Mouse (Mus musculus): Measurements from ENCODE around the gene Tut1. TPM values are rescaled to one million over a fixed set of nuclear protein-coding genes. Genes with fewer than 3 reads are reported as not detected.

Tut1 gene
- total and polyA plus RNA-seq, 3 experiments: 54.6 to 68.2 TPM; not detected in 1

DNA sequence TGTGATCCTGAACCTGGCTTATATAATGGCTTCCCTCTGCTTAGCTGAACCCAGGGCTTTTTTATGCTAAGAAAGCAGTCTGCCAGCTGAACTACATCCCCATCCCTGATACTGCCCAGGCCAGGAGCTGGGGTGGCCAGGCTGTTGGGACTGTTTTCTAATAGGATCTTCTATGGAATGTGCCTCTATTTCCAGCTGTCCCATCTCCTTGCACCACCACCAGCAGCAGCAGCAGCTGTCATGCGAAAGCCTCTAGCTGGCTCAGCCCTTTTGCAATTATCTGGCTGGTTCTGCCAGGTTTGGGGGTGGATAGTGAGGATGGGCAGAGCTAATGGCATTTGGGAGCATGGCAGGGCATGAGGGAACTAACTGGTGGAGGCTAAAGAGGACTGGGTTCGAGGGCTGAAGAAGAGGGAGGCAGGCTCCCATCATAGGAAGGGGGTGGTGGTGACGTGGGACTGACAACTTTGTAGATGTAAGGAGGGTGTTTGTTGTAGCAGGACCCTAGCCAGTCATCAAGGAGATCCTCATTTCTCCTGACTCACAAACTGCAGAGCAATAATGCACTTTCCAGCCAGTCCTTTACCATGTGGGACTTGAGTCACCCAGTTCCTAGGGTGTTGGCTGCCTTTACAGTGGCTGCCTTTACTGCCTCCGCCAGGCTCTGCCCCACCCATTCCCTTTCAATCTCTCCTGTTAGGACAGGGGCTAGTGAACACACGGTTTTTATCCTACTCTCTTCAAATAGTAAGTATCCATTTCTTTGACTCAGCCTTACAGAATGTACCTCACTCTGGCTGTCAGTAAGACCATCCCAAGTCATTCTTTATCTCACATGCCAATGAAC is 28.9 kb downstream of the Tut1 start:
- peaks cover 18 to 48% of the 10 kb centered on the region in 2 experiments for H3K4me1 ChIP-seq (ENCODE audit: control insufficient read depth in 1 of 2, insufficient read depth in 2 of 2, low read length in 2 of 2)

DNA sequence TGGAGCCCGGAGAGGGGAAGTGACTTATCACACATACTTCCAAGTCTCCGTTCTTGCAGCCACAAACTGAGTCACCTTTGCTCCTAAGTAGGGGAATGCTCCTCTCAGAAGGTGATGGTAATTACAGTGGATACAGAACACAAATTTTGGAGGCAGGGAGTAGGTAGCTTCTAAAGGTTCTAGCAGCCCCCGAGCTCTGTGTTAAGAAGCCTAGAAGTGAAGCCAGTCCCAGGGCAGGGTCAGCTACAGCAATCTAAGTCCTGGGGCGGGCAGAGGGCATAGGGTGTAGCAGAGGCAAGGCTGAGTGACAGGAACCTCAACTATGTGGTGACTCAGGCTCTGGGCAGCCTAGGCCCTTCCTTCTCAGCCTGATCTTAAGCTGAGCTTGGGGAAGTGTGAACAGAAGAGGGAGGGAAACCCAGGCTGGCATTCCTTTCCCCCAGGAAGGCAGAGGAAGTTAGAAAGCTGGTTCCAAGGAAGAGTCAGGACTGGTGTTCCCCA is 29.6 kb downstream of the Tut1 start:
- Histone ChIP-seq H3K79me2 (ENCODE audit: control insufficient read depth, insufficient read depth, low read length, poor library complexity) (no peaks in the 10 kb centered on the region), H3K4me3 (ENCODE audit: control insufficient read depth in 1 of 2, insufficient read depth in 1 of 2, low read depth in 2 of 2, low read length in 2 of 2) (no peak overlapping the region), H3K27ac (ENCODE audit: control insufficient read depth, low read depth, low read length) (peak overlapping the region; percentile 40), H3K36me3 (ENCODE audit: control insufficient read depth in 1 of 2, insufficient read depth in 2 of 2, low read length in 2 of 2) (peaks cover 8 to 57% of the 10 kb centered on the region in 2 experiments), H3K9ac (ENCODE audit: control insufficient read depth, low read depth, low read length, poor library complexity, severe bottlenecking) (no peak overlapping the region), H3K4me1 (ENCODE audit: control insufficient read depth in 1 of 2, insufficient read depth in 2 of 2, low read length in 2 of 2) (peaks cover 18 to 48% of the 10 kb centered on the region in 2 experiments), H3K9me3 (replicated peaks; ENCODE audit: insufficient read depth, low read length) (no peaks in the 10 kb centered on the region), H3K27me3 (ENCODE audit: control insufficient read depth in 1 of 2, insufficient read depth in 2 of 2, low read length in 2 of 2) (no peaks in the 10 kb centered on the region)
- peak; percentile 70 for DNase-seq (ENCODE audit: low read depth, low spot score)
- no peak for TF ChIP-seq CTCF (IDR thresholded peaks at IDR 0.05 in 2 of 3, conservative IDR thresholded peaks at IDR 0.05 in 1 of 3; ENCODE audit: control insufficient read depth in 1 of 3, insufficient read depth in 1 of 3, low read depth in 2 of 3, low read length in 3 of 3, poor library complexity in 1 of 3, severe bottlenecking in 1 of 3)
- TF ChIP-seq UBTF (IDR thresholded peaks at IDR 0.05; ENCODE audit: borderline replicate concordance, insufficient read depth, low read depth, low read length): no peak
- TF ChIP-seq MAX (IDR thresholded peaks at IDR 0.05; ENCODE audit: low read length): no peak
- 0 out of 2 replicates have a peak, but pooled peaks have one; percentile 39 for TF ChIP-seq ETS1 (IDR thresholded peaks at IDR 0.05; ENCODE audit: low read depth, low read length)
- no peak for TF ChIP-seq ZNF384 (IDR thresholded peaks at IDR 0.05; ENCODE audit: low read depth, low read length)
- TF ChIP-seq RCOR1 (IDR thresholded peaks at IDR 0.05; ENCODE audit: low read depth, low read length): no peak; the same call in 1 of the 2 replicates
- TF ChIP-seq TBP (IDR thresholded peaks at IDR 0.05; ENCODE audit: low read depth, low read length): 0 out of 2 replicates have a peak, but pooled peaks have one; percentile 15
- TF ChIP-seq E2F4 (IDR thresholded peaks at IDR 0.05; ENCODE audit: borderline replicate concordance, low read depth, low read length): no peak
- TF ChIP-seq MAZ (IDR thresholded peaks at IDR 0.05; ENCODE audit: low read depth, low read length): no peak
- no peak for TF ChIP-seq MYC (IDR thresholded peaks at IDR 0.05; ENCODE audit: low read depth, low read length)
- TF ChIP-seq USF2 (IDR thresholded peaks at IDR 0.05; ENCODE audit: borderline replicate concordance in 1 of 2, insufficient read depth in 1 of 2, low read depth in 1 of 2, low read length in 2 of 2): no peak
- peak; percentile 77 for TF ChIP-seq GATA1 (IDR thresholded peaks at IDR 0.05; ENCODE audit: low read depth, low read length)
- no peak for TF ChIP-seq CHD1 (IDR thresholded peaks at IDR 0.05; ENCODE audit: low read depth, low read length)
- TF ChIP-seq JUND (IDR thresholded peaks at IDR 0.05; ENCODE audit: low read depth, low read length): no peak
- TF ChIP-seq MYB (IDR thresholded peaks at IDR 0.05; ENCODE audit: low read depth, low read length): no peak
- TF ChIP-seq POLR2AphosphoS5 (IDR thresholded peaks at IDR 0.05; ENCODE audit: borderline replicate concordance, low read depth, low read length): no peak
- TF ChIP-seq KAT2A (conservative IDR thresholded peaks at IDR 0.05; ENCODE audit: low read depth, low read length): no peak
- TF ChIP-seq NELFE (IDR thresholded peaks at IDR 0.05; ENCODE audit: low read depth, low read length): no peak
- no peak for TF ChIP-seq GABPA (IDR thresholded peaks at IDR 0.05; ENCODE audit: low read depth, low read length)
- no peak for TF ChIP-seq ELF1 (IDR thresholded peaks at IDR 0.05; ENCODE audit: low read depth, low read length)
- TF ChIP-seq SMC3 (IDR thresholded peaks at IDR 0.05; ENCODE audit: low read depth, low read length): peak; percentile 4; the same call in 1 of the 2 replicates
- TF ChIP-seq POLR2A (IDR thresholded peaks at IDR 0.05; ENCODE audit: control insufficient read depth in 1 of 2, insufficient read depth in 1 of 2, low read depth in 1 of 2, low read length in 2 of 2, poor library complexity in 1 of 2): no peak
- peak; percentile 48; the same call in 1 of the 2 replicates for TF ChIP-seq TCF12 (IDR thresholded peaks at IDR 0.05; ENCODE audit: low read depth, low read length)
- TF ChIP-seq POLR2AphosphoS2 (IDR thresholded peaks at IDR 0.05; ENCODE audit: low read length): no peak
- TF ChIP-seq ZMIZ1 (IDR thresholded peaks at IDR 0.05; ENCODE audit: low read depth, low read length): no peak
- no peak for TF ChIP-seq RAD21 (IDR thresholded peaks at IDR 0.05; ENCODE audit: low read depth, low read length)

More for the DNA sequence above, 28.9 kb downstream of the Tut1 start:
- Histone ChIP-seq H3K27ac (ENCODE audit: control insufficient read depth, low read depth, low read length) (peak overlapping the region; percentile 66), H3K9ac (ENCODE audit: control insufficient read depth, low read depth, low read length, poor library complexity, severe bottlenecking) (peak overlapping the region; percentile 33), H3K4me3 (ENCODE audit: control insufficient read depth in 1 of 2, insufficient read depth in 1 of 2, low read depth in 2 of 2, low read length in 2 of 2) (no peak overlapping the region), H3K36me3 (ENCODE audit: control insufficient read depth in 1 of 2, insufficient read depth in 2 of 2, low read length in 2 of 2) (peaks cover 8 to 59% of the 10 kb centered on the region in 2 experiments), H3K27me3 (ENCODE audit: control insufficient read depth in 1 of 2, insufficient read depth in 2 of 2, low read length in 2 of 2) (no peaks in the 10 kb centered on the region), H3K79me2 (ENCODE audit: control insufficient read depth, insufficient read depth, low read length, poor library complexity) (no peaks in the 10 kb centered on the region), H3K9me3 (replicated peaks; ENCODE audit: insufficient read depth, low read length) (no peaks in the 10 kb centered on the region)
- no peak for TF ChIP-seq TCF12 (IDR thresholded peaks at IDR 0.05; ENCODE audit: low read depth, low read length)
- no peak; the same call in none of the 2 replicates for TF ChIP-seq SMC3 (IDR thresholded peaks at IDR 0.05; ENCODE audit: low read depth, low read length)
- TF ChIP-seq TBP (IDR thresholded peaks at IDR 0.05; ENCODE audit: low read depth, low read length): 0 out of 2 replicates have a peak, but pooled peaks have one; percentile 25
- no peak for TF ChIP-seq BHLHE40 (IDR thresholded peaks at IDR 0.05; ENCODE audit: borderline replicate concordance, low read depth, low read length)
- 0 out of 2 replicates have a peak, but pooled peaks have one; percentile 10 for TF ChIP-seq NELFE (IDR thresholded peaks at IDR 0.05; ENCODE audit: low read depth, low read length)
- TF ChIP-seq MXI1 (IDR thresholded peaks at IDR 0.05; ENCODE audit: low read depth, low read length): 0 out of 2 replicates have a peak, but pooled peaks have one; percentile 19
- 0 out of 2 replicates have a peak, but pooled peaks have one; percentile 36 for TF ChIP-seq SIN3A (IDR thresholded peaks at IDR 0.05; ENCODE audit: low read length)
- TF ChIP-seq RCOR1 (IDR thresholded peaks at IDR 0.05; ENCODE audit: low read depth, low read length): peak; percentile 66; the same call in 1 of the 2 replicates
- no peak for TF ChIP-seq CHD2 (IDR thresholded peaks at IDR 0.05; ENCODE audit: low read length)
- peak; percentile 85 for DNase-seq (ENCODE audit: low read depth, low spot score)

Data from MEL (cell line).